Mouse (Mus musculus): ENCODE data around the gene Taar2. TPM values are rescaled to one million over a fixed set of nuclear protein-coding genes. Genes with fewer than 3 reads are reported as not detected.

Taar2 gene
- total RNA-seq (2022) = not detected

DNA sequence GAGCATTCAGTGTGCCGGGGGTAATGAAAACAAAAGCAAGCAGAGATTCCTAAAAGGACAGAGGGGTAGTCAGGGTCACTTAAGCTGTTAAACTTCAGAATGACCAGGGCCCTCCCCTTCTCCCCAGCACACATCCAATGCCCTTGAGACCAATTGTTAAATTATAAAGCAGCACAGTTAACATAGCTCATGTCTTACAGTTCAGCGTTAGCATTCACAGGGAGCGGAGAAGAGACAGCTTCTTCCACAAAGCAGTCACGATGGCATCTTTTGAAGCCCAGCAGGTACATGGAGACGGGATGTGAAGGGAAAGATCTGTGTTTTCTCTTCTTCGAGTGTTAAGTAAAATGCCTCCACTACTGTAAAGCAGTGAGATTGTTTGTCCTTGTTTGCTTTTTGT is at the start of gene Taar2:
Gene Taar2, plus strand, starts transcription at position 261 of the 400 bp plus-strand sequence.
- no peak for DNase-seq (ENCODE audit: low spot score in 2 of 2)

DNA sequence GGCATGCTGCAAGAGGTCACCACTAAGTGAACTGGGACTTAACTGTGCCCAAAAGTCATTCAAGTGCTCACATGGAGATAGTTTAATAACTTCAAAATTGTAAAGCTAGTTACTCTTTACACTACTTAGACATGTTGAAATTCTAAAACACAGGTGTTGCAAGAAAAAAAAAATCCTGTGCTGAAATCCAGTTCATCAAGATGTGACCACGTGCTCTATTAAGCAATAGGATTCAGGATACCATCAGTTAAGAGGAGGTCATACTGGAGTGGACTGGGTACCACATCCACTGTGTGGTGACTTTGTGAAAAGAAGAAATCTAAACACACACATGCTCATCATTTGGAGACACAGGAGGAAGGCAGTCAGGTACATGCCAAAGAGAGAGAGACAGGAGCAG is 45.4 kb upstream of the Taar2 start:
- DNase-seq (ENCODE audit: low spot score in 2 of 2) = no peak

DNA sequence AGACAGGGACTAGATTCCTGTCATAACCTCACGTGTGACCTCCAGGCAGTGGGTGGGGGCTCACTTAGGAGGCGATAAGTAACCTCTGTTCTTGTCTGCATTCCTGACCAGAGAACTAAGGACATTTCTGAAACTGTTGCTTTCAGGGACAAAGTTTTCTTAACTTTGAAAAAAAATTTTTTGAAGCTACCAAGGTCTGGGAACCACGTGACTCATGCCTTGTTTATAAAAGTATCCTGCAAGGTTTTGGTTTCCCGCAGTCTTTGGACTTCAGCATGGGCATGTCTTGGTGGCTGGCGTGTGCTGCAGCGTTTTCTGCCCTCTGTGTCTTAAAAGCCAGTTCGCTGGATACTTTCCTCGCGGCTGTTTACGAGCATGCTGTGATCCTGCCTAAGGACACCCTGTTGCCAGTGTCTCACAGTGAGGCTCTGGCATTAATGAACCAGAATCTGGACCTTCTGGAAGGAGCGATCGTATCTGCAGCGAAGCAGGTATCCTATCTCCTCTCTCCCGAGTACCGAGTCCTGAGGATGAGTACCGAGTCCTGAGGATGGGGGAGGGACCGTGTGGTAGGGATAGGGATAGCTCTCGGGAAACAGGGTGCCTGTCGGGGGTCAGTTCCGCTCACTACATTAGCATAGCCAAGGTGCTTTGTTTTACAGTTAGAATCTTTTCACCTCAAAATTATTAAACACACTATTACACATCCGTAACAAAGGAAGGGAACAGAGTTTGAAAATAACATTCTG is 43.6 kb upstream of the Taar2 start, which contains the start of gene Vnn1:
Gene Vnn1, plus strand, starts transcription at position 88 of the 749 bp plus-strand sequence.
- DNase-seq (ENCODE audit: low spot score in 2 of 2) = no peak

DNA sequence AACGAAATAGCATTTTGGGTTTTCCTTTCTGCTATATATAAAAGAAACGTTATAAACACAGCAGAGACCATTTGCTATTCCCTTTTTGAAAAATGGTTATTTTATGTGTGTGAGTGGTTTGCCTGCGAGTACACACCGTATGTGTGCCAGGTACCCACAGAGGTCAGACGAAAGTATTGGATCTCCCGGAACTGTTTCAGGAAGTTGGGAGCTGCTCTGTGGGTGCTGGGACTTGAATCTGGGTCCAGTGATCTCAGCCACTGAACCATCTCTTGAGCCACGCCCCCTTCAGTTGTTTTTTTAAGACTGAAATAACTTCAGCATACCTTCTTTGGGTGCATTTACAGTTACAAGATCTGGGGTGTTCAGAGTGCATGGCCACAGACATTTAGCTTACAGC is 43.0 kb upstream of the Taar2 start:
- DNase-seq (ENCODE audit: low spot score in 2 of 2) = no peak

DNA sequence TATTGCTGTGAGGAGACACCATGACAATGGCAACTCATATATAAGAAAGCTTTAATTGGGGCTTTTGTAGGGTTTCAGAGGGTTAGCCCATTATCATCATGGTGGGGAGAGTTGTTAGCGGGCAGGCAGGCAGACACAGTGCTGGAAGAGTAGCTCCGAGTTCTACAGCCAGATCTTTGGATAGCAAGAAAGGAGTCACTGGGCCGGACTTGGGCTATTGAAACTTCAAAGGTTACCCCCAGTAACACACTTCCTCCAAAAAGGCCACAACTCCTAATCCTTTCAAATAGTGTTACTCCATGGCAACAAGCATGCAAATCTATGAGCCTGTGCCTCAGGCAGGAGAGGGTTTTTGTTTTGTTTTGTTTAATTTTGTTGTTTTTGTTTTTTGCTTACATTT is 37.3 kb upstream of the Taar2 start:
- no peak for DNase-seq (ENCODE audit: low spot score in 2 of 2)

DNA sequence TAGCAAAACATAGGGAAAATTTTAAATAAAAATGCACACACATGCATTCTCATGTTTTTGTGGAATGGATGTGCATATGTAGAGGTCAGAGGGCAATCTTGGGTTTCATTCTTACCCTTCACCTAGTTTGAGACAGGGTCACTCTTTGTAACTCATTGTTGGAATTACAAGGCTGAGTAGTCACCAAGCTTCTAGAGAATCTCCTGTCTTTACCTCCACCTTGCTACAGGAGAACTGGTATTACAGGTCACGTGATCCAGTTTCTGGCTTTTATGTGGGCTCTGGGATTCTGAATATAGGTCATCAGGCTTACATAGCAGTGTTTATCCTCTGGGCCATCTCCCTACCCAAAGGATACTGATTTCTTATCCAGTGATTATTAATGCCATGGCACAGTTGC is 32.7 kb upstream of the Taar2 start:
- no peak for DNase-seq (ENCODE audit: low spot score in 2 of 2)

DNA sequence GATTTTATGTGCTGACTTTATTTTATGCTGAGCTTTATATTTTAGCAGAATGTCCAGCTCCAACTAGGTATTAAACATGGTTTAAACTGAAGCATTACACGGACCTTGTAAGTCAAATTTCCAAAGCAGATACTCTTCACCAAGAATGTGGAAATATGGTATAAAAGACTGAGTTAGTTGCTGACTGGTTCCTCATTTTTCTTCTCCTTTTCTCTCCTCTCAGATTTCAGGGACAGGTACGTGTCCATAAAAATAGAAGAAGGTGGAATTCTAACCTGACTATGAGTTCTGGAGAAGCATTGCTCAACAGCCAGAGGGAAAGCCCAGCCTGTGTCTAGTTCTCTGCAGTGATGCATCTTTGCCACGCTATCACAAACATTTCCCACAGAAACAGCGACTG is 18.3 kb upstream of the Taar2 start, which contains the start of gene Taar1:
Gene Taar1, plus strand, starts transcription at position 301 of the 400 bp plus-strand sequence.
- DNase-seq (ENCODE audit: low spot score in 2 of 2) = no peak

DNA sequence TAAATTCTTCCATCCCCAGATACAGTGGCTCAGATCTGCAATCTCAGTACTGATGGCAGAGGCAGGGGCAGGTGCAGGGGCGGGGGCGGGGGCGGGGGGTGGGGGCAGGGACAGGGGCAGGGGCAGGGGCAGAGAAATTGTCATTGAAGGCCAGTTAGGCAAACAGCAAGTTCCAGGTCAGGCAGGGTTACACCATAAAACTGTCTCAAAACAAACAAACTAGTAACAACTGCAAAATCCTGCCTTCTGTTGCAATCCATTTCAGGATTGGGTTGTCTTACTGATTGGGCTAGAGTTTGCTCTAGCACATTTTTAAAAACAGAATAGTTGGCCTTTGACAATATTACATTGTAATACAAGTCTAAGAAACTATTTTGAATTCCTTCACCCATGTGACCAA is 15.9 kb upstream of the Taar2 start:
- no peak for DNase-seq (ENCODE audit: low spot score in 2 of 2)

DNA sequence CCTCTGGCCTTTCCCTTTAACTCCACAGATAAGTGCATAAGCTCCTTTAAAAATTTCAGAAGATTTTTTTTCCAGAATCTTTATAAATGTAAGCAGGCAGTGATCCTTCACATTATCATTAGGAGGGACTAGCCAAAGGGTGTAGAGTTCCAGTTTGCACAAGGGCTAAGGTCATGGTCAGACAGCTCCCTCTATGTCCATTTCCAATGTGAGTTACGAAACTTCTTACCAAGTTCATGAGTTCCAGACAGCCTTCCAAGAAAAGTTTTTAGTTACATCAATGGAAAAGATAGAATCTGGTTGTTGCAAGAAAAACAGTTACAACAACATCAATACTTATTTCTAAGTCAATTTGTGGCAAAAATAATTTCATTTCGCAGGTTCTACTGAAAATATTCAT is 14.4 kb upstream of the Taar2 start:
- DNase-seq (ENCODE audit: low spot score in 2 of 2) = no peak

DNA sequence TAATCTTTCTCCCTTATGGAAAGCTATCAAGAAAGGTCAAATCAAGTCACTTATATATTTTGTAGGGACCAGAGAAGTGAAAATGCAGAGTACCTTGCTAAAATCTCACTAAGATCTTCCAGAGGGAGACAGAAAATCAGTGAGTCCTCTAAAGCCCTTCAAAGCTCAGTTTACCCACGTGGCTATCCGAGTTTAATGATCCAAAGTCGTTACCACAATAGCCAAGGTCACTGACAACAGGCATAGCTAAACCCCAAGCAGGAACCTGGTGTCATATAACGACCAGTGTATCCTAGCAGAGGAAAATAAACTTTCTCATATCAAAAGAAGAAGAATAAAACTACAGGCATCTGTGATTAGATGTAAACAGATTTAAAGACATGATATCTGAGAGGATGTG is 759 bp upstream of the Taar2 start:
- no peak for DNase-seq (ENCODE audit: low spot score in 2 of 2)

DNA sequence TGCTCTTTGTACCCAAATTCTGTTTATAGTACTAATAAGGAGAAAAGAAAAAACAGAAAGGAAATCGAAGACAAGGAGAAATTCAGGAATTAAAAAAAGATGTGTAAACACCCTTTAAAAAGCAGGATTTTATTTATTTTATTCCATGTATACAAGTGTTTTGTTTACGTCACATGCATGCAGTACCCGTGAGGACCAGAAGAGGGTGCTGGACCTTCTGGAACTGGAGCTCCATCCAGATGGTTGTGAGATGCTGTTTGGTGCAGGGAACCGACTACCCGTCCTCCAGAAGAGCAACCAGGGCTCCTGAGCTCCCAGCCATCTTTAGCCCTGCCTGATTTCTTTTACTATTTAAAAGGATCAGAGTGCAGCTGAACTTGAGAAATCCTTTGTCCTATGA is 4.1 kb downstream of the Taar2 start:
- no peak for DNase-seq (ENCODE audit: low spot score in 2 of 2)

DNA sequence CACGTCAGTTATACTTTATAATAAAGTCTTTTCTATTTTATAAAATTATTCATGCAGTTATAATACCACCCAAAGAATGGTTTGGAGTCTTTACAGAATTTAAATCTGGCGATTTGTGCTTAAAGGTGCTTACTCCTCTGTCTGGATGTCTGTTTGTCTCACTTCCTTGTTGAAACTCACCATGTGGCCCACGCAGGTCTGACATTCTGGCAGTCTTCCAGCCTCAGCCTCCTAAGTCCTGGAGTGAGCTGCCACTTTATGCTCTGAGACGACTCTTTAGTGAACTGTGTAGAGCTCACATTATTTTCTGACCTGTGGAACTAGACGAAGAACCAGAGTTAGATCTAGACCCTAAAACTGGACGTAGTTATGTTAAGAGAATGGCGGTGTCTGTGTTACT is 9.7 kb downstream of the Taar2 start:
- no peak for DNase-seq (ENCODE audit: low spot score in 2 of 2)

DNA sequence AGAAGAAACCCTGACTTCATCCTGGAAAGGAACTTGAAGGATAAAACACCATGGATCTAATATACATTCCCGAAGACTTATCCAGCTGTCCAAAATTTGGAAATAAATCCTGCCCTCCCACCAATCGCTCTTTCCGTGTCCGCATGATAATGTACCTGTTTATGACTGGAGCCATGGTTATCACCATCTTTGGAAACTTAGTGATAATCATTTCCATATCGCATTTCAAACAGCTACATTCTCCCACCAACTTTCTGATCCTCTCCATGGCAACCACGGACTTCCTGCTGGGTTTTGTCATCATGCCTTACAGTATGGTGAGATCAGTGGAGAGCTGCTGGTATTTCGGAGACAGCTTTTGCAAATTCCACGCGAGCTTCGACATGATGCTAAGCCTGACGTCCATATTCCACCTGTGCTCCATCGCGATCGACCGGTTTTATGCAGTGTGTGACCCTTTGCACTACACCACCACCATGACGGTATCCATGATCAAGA is 11.2 kb downstream of the Taar2 start, which contains the start of gene Taar3:
Gene Taar3, plus strand, starts transcription at position 51 of the 498 bp plus-strand sequence.
- DNase-seq (ENCODE audit: low spot score in 2 of 2) = no peak

DNA sequence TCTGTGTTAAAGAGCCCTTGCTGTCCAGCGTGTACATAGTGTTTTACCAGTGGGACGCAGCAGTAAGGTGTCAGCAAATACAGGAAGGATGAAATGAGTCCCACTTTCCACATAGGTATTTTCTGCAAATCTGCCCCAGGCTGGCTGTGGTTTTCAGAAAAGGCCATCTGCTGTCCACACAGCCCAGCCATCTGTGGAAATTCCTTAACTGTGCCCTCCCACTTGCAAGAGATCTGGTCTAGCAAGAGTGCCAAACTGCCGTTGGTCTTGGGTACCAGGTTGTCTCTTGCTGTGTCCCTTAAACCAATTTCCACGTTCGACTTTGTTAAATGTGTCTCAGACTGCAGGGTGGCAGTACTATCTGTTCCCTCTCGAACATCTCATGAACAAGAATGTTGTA is 13.3 kb downstream of the Taar2 start:
- DNase-seq (ENCODE audit: low spot score in 2 of 2) = no peak

DNA sequence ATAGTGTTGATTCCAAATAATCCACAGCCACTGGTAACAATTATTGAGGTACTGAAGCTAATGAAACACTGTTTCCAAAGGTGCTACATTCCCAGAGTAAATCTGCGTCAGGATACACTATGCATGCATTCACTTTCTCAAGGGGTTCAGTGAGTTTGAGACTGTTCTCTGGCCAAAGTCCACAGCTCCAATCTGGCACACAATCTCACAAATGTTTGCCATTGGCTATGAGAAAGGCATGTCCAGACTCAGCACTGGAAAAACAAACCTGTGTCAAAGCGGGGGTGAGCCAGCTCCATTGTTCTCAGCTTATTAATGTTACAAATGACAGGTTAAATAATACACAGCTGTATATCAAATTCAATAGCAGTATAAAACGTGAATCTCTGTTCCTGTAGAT is 20.7 kb downstream of the Taar2 start:
- DNase-seq (ENCODE audit: low spot score in 2 of 2) = no peak

DNA sequence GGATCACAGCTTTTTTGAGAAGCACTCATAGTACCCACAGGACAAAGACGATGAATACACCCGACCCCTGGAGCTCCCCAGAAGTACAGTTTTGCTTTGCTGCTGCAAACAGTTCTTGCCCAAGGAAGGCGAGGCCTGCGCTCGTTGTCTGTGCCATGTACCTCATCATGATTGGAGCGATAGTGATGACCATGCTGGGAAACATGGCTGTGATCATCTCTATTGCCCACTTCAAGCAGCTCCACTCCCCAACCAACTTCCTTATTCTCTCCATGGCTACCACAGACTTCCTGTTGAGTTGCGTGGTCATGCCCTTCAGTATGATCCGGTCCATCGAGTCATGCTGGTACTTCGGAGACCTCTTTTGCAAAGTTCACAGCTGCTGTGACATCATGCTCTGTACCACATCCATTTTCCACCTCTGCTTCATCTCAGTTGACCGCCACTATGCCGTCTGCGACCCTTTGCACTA is 22.1 kb downstream of the Taar2 start, which contains the start of gene Taar4:
Gene Taar4, plus strand, starts transcription at position 51 of the 472 bp plus-strand sequence.
- DNase-seq (ENCODE audit: low spot score in 2 of 2) = no peak

DNA sequence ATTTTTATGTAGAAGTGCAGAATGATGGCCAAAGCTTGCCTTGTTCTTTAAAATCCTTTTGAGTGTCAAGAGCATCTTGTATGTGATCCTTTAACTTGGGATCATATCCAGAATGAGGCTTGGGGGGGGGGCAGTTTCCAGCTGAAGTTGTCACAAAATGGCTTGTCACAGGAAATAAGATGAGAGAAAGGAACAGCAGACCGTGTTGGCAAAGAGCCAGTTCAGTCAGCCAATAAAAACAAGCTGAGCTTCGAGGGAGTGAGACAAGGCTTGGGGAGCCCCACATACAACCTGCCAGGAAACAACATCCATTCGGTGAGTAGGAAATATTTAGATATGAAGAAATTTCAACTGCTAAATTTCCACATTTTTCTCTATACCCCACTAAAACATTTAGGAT is 25.1 kb downstream of the Taar2 start:
- no peak for DNase-seq (ENCODE audit: low spot score in 2 of 2)

DNA sequence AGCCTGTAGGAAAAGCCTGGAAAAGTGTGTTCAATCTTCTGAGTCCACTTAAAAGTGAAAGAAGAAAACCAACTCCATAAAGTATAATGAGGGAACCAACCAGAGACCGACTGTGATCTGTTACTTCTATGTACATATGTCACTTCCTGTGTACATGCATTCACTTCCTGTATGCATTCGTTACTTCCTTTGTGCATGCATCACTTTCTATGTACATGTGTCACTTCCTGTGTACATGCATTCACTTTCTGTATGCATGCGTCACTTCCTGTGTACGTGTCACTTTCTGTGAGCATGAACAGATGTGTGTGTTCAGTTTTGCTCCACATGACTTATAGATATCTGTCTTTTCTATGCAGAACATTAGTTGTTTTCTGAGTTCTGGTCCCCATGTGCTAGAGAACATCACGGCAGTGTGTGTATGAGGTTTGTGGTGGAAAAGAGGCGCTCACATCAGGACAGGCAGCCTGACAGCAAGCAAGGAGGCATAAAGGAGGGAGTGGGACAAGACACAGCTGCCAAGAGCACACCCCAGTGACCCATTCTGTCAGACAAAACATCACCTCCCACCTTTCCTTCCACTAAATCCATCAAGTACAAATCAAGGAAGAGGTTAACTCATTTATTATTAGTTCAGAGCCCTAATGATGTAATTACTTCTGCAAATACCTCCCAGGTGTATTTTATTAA is 26.7 kb downstream of the Taar2 start:
- no peak for DNase-seq (ENCODE audit: low spot score in 2 of 2)

DNA sequence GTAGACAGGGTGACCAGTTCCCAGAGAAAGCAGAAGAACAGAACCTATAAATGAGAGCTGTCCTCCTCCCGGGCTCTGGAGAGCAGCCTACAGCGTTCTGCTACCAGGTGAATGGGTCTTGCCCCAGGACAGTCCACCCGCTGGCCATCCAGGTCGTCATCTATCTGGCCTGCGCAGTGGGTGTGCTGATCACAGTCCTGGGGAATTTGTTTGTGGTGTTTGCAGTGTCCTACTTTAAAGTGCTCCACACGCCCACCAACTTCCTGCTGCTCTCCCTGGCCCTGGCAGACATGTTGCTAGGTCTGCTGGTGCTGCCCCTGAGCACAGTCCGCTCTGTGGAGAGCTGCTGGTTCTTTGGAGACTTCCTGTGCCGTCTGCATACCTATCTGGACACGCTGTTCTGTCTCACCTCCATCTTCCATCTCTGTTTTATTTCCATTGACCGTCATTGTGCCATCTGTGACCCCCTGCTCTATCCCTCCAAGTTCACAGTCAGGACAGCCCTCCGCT is 32.3 kb downstream of the Taar2 start, which contains the start of gene Taar5:
Gene Taar5, plus strand, starts transcription at position 51 of the 510 bp plus-strand sequence.
- DNase-seq (ENCODE audit: low spot score in 2 of 2) = no peak

DNA sequence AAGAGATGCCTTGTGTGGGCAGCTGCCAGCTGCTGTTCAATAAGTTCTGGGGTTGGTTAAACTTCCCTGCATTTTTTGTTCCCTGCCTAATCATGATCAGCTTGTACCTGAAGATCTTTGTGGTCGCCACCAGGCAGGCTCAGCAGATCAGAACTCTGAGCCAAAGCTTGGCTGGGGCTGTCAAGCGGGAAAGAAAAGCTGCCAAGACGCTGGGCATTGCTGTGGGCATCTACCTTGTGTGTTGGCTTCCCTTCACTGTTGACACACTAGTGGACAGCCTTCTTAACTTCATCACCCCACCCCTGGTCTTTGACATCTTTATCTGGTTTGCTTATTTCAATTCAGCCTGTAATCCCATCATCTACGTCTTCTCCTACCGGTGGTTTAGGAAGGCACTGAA is 32.9 kb downstream of the Taar2 start:
- DNase-seq (ENCODE audit: low spot score in 2 of 2) = no peak

DNA sequence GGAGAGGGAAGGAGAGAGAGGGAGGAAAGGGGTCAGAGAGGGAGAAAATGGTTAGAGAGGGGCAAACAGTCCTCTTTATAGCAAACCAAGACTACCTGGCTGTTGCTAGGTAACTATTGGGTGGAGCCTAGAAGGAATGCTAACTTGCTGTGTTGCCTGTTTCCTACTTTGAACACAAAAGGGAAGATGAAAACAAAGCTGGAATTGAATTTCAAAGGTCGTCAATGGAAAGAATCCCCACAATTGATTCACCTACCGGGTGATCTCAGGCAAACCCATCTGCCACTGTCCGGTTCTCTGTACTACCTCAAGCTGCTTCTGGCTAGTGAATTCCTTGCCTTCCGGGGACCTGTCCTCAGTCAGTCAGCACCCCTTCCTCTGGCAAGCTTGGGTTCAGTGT is 39.6 kb downstream of the Taar2 start:
- no peak for DNase-seq (ENCODE audit: low spot score in 2 of 2)

Measured in layer of hippocampus, adult 8-10 months (tissue).